Mouse (Mus musculus) c-Kit-positive CD71-positive TER-119-positive erythroid progenitor cells, embryonic 14.5 days (primary cell): ENCODE results near the gene Slc51b.

Source experiments
- DNase-seq: peaks from one replicate; pipeline ENCODE4 v3.0.0-alpha.2; 2013; ENCODE audit warnings: low spot score

Gene Slc51b

GRCm38 (mm10) chr9:65372449-65372848 lies 50.3 kb downstream of the Slc51b start:
- DNase-seq = no peak

- DNase-seq = no peak
Observed at GRCm38 (mm10) chr9:65371756-65372155, 51.0 kb downstream of the Slc51b start.

DNA sequence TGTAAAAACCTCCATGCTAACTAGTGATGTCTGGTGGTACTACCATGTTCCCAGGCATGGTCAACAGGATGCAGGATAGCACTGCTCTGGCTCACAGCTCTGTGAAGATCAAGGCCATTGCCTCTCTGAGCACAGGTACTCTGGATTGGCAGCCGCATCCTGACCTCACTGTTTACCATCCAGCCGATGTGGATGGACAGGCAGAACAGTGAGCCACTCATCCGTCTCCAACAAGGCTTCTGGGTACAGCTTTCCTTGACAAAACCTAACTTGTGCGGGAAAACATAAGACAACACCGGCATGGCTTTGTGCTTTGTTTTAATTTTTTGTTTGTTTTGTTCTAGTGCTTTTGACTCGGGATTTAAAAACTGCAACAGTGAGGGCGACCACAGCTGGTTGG lies 57.0 kb downstream of the Slc51b start:
- no peak for DNase-seq

DNA sequence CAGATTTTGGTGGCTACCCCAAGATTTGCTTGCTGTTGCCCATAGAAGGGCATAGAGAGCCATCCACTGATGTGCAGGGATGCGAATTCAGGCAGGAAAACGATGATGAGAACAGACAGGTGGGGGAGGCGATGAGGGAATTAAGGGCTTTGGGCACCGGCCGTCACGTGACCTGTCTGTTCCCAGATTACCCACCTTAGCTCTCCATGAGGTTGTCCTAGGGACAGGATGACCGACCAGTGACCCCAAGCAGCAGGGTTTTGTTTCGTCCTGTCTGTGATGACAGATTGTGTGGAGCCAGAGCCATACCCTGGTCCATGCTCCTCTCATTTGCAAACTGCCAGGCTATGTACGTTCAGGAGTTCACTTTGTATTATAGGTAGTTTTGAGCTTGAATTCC lies 59.1 kb downstream of the Slc51b start:
- no peak for DNase-seq
